Mouse (Mus musculus): ENCODE results near the gene Irf2.

The Irf2 gene

GRCm38 (mm10) chr8:46758676-46759075 is 19.1 kb downstream of the Irf2 start:
- DNase-seq, result no peak

GRCm38 (mm10) chr8:46759562-46759961 is 20.0 kb downstream of the Irf2 start:
- DNase-seq, result no peak

- no peak for DNase-seq
Observed at GRCm38 (mm10) chr8:46760701-46761100, 21.2 kb downstream of the Irf2 start.

- DNase-seq, result no peak
Observed at GRCm38 (mm10) chr8:46761454-46761853, 21.9 kb downstream of the Irf2 start.

GRCm38 (mm10) chr8:46769408-46770180 is 30.1 kb downstream of the Irf2 start:
- DNase-seq, result no peak

- no peak for DNase-seq
Observed at GRCm38 (mm10) chr8:46770905-46771516, 31.5 kb downstream of the Irf2 start.

GRCm38 (mm10) chr8:46772801-46773200 is 33.3 kb downstream of the Irf2 start:
- DNase-seq, result no peak

- DNase-seq, result peak; percentile 68 to 77
Observed at GRCm38 (mm10) chr8:46777760-46778460, 38.4 kb downstream of the Irf2 start.

- DNase-seq, result no peak
Observed at GRCm38 (mm10) chr8:46781067-46781657, 41.6 kb downstream of the Irf2 start.

GRCm38 (mm10) chr8:46782254-46782653 is 42.7 kb downstream of the Irf2 start:
- no peak for DNase-seq

GRCm38 (mm10) chr8:46785070-46785469 is 45.5 kb downstream of the Irf2 start:
- no peak for DNase-seq

- DNase-seq, result no peak
Observed at GRCm38 (mm10) chr8:46785926-46786325, 46.4 kb downstream of the Irf2 start.

- no peak for DNase-seq
Observed at GRCm38 (mm10) chr8:46789091-46789881, 49.8 kb downstream of the Irf2 start.

- DNase-seq, result peak in 1 of 2 experiments; percentile 37
Observed at GRCm38 (mm10) chr8:46791664-46792371, 52.3 kb downstream of the Irf2 start.

- peak in 1 of 2 experiments; percentile 30 for DNase-seq
Observed at GRCm38 (mm10) chr8:46792653-46793052, 53.1 kb downstream of the Irf2 start.

- DNase-seq, result no peak
Observed at GRCm38 (mm10) chr8:46793248-46793647, 53.7 kb downstream of the Irf2 start.

- no peak for DNase-seq
Observed at GRCm38 (mm10) chr8:46794317-46794716, 54.8 kb downstream of the Irf2 start.

GRCm38 (mm10) chr8:46799212-46799611 is 59.7 kb downstream of the Irf2 start:
- DNase-seq, result no peak

- peak; percentile 60 to 75 for DNase-seq
Observed at GRCm38 (mm10) chr8:46799706-46800105, 60.2 kb downstream of the Irf2 start.

GRCm38 (mm10) chr8:46801153-46801684 is 61.7 kb downstream of the Irf2 start:
- no peak for DNase-seq

- DNase-seq, result no peak
Observed at GRCm38 (mm10) chr8:46802009-46802408, 62.5 kb downstream of the Irf2 start.

GRCm38 (mm10) chr8:46804721-46805120 is 65.2 kb downstream of the Irf2 start:
- DNase-seq, result no peak

Measured in kidney, postnatal 25 days (tissue).